Mouse (Mus musculus): ENCODE results near the gene Parp11.

GRCm38 (mm10) chr6:127425095-127425494 lies 21.5 kb upstream of the Parp11 start:
- TF ChIP-seq POLR2A (IDR thresholded peaks at IDR 0.05; ENCODE audit: insufficient read length, low read depth) (no peak), USF1 (IDR thresholded peaks at IDR 0.05; ENCODE audit: low read depth) (no peak), POLR2AphosphoS2 (IDR thresholded peaks at IDR 0.05; ENCODE audit: insufficient read length, low read depth) (no peak), CEBPB (IDR thresholded peaks at IDR 0.05; ENCODE audit: insufficient read depth, poor library complexity, severe bottlenecking) (no peak)

Data from myocyte (in vitro differentiated cells).